Mouse (Mus musculus) forebrain, embryonic 16.5 days (tissue): Measurements from ENCODE around the gene Gm45711. TPM values are rescaled to one million over a fixed set of nuclear protein-coding genes. Genes with fewer than 3 reads are reported as not detected.
"Not testable (repeated sequence)": the region's sequence is repeated elsewhere in the genome, so short reads cannot be mapped to it uniquely, and the experiment has no call there.

Experiments
- ATAC-seq: fragments of 200-750 bp; cut with Nextera tagmentation; 2 replicates; pipeline ENCODE4 v1.8.0; 2017; ENCODE audit warnings: mild to moderate bottlenecking, moderate library complexity
- H3K27ac ChIP-seq: fragments of 300-500 bp; sonication (generic); 2 replicates; pipeline ENCODE4 v1.5.1; 2014; ENCODE audit warnings: low read length, control low read depth
- H3K27me3 ChIP-seq: fragments of 300-500 bp; sonication (generic); replicated peaks from 2 replicates; pipeline ENCODE4 v1.6.1; 2014; ENCODE audit warnings: low read length; ENCODE audit not compliant: control insufficient read depth, insufficient read depth
- H3K36me3 ChIP-seq: fragments of 300-500 bp; sonication (generic); 2 replicates; pipeline ENCODE4 v1.6.1; 2014; ENCODE audit not compliant: control insufficient read depth, insufficient read depth
- H3K4me1 ChIP-seq: fragments of 300-500 bp; sonication (generic); replicated peaks from 2 replicates; pipeline ENCODE4 v1.6.1; 2014; ENCODE audit warnings: low read length; ENCODE audit not compliant: control insufficient read depth, insufficient read depth
- H3K4me2 ChIP-seq: fragments of 300-500 bp; sonication (generic); 2 replicates; pipeline ENCODE4 v1.6.1; 2014; ENCODE audit warnings: mild to moderate bottlenecking, low read length, control low read depth
- H3K4me3 ChIP-seq: fragments of 300-500 bp; sonication (generic); replicated peaks from 2 replicates; pipeline ENCODE4 v1.5.1; 2014; ENCODE audit warnings: mild to moderate bottlenecking, low read length, control low read depth
- H3K9ac ChIP-seq: fragments of 300-500 bp; sonication (generic); replicated peaks from 2 replicates; pipeline ENCODE4 v1.6.1; 2014; ENCODE audit warnings: low read depth, low read length, control low read depth
- H3K9me3 ChIP-seq: fragments of 300-500 bp; sonication (generic); 2 replicates; pipeline ENCODE4 v1.6.1; 2016; ENCODE audit warnings: low read length; ENCODE audit not compliant: control insufficient read depth
- WGBS: fragments of 180-500 bp; shearing (Covaris S2); extraction: QIAGEN DNeasy Blood & Tissue Kit; methylation state at CpG from one replicate; pipeline ENCODE4 v1.1.7; 2014; 5-methylcytosine and 5-hydroxymethylcytosine counted together
- polyA plus RNA-seq: library from polyadenylated mRNA; unstranded; fragments of >200 nt; fragmentation: Nextera tagmentation; extraction: Ambion mirVana; gene quantifications from 2 replicates; pipeline ENCODE4 v1.2.1, GENCODE M21; 2015

The Gm45711 gene
- polyA plus RNA-seq: not detected in 2 replicates

- ATAC-seq, H3K4me3 ChIP-seq, H3K4me2 ChIP-seq, H3K4me1 ChIP-seq, H3K27me3 ChIP-seq, H3K36me3 ChIP-seq, H3K9ac ChIP-seq, H3K27ac ChIP-seq, H3K9me3 ChIP-seq: not testable (repeated sequence)
- 86% methylated on average over 34 of the region's 36 CpGs for WGBS
Observed at GRCm38 (mm10) chr8:104309441-104310155, at the start of gene Gm45711, which contains the start of gene Cmtm1. Gene Gm45711, minus strand, starts transcription at chr8:104310081. Gene Cmtm1, minus strand, starts transcription at chr8:104310145.

GRCm38 (mm10) chr8:104358637-104359036 is 48.8 kb upstream of the Gm45711 start:
- 72% methylated on average over 3 of the region's 3 CpGs for WGBS
- peaks cover 7% of the 10 kb centered on the region; the same call in 1 of the 2 replicates for H3K4me1 ChIP-seq
- H3K9me3 ChIP-seq: no peaks in the 10 kb centered on the region
- no peaks in the 10 kb centered on the region for H3K27me3 ChIP-seq
- no peaks in the 10 kb centered on the region for H3K36me3 ChIP-seq
- no peak overlapping the region for H3K9ac ChIP-seq
- ATAC-seq: no peak
- H3K4me2 ChIP-seq: no peak overlapping the region
- no peak overlapping the region for H3K4me3 ChIP-seq
- no peak overlapping the region for H3K27ac ChIP-seq

GRCm38 (mm10) chr8:104354504-104354903 is 44.6 kb upstream of the Gm45711 start:
- no peaks in the 10 kb centered on the region for H3K9me3 ChIP-seq
- no peaks in the 10 kb centered on the region for H3K27me3 ChIP-seq
- H3K36me3 ChIP-seq: no peaks in the 10 kb centered on the region
- H3K27ac ChIP-seq: no peak overlapping the region
- peaks cover 3% of the 10 kb centered on the region; the same call in 1 of the 2 replicates for H3K4me1 ChIP-seq
- no peak overlapping the region for H3K4me2 ChIP-seq
- 91% methylated on average over 10 of the region's 10 CpGs for WGBS
- no peak overlapping the region for H3K4me3 ChIP-seq
- no peak overlapping the region for H3K9ac ChIP-seq
- ATAC-seq: no peak

GRCm38 (mm10) chr8:104353186-104353585 is 43.3 kb upstream of the Gm45711 start:
- Histone ChIP-seq H3K36me3 (no peaks in the 10 kb centered on the region), H3K4me3 (no peak overlapping the region), H3K27ac (no peak overlapping the region), H3K9me3 (no peaks in the 10 kb centered on the region), H3K9ac (no peak overlapping the region), H3K27me3 (no peaks in the 10 kb centered on the region), H3K4me2 (no peak overlapping the region), H3K4me1 (no peaks in the 10 kb centered on the region)
- WGBS: 56% methylated on average over 5 of the region's 5 CpGs
- ATAC-seq: peak; percentile 62; the same call in 1 of the 2 replicates

DNA sequence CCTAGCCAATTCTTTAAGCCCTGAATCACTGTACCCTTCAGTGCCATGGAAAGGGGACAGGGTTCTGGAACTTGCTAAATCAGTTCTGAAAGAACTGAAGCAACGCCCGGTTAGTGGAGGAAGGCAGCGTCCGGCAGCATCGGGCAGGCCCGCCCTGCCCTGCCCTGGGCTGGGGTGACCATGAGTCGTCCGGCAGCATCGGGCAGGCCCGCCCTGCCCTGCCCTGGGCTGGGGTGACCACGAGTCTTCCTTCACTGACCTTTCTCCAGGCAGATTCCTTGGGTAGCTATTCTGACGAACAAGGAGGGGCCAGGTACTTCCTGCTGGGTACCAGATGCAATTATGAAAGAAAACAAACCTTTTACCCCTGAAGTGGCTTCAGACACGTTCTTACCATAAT is 40.2 kb upstream of the Gm45711 start:
- 82% methylated on average over 13 of the region's 13 CpGs for WGBS
- no peak overlapping the region for H3K27ac ChIP-seq
- peaks cover 2% of the 10 kb centered on the region; the same call in 1 of the 2 replicates for H3K36me3 ChIP-seq
- no peak overlapping the region for H3K4me2 ChIP-seq
- no peak overlapping the region for H3K4me3 ChIP-seq
- no peak for ATAC-seq
- no peaks in the 10 kb centered on the region for H3K4me1 ChIP-seq
- no peak overlapping the region for H3K9ac ChIP-seq
- H3K9me3 ChIP-seq: no peaks in the 10 kb centered on the region
- H3K27me3 ChIP-seq: no peaks in the 10 kb centered on the region

- Histone ChIP-seq H3K4me3 (no peak overlapping the region), H3K27ac (no peak overlapping the region), H3K9ac (no peak overlapping the region), H3K27me3 (no peaks in the 10 kb centered on the region), H3K36me3 (peaks cover 2% of the 10 kb centered on the region; the same call in 1 of the 2 replicates), H3K4me1 (no peaks in the 10 kb centered on the region), H3K9me3 (no peaks in the 10 kb centered on the region), H3K4me2 (no peak overlapping the region)
- no peak for ATAC-seq
- 84% methylated on average over 5 of the region's 5 CpGs for WGBS
Observed at GRCm38 (mm10) chr8:104348971-104349370, 39.1 kb upstream of the Gm45711 start.

DNA sequence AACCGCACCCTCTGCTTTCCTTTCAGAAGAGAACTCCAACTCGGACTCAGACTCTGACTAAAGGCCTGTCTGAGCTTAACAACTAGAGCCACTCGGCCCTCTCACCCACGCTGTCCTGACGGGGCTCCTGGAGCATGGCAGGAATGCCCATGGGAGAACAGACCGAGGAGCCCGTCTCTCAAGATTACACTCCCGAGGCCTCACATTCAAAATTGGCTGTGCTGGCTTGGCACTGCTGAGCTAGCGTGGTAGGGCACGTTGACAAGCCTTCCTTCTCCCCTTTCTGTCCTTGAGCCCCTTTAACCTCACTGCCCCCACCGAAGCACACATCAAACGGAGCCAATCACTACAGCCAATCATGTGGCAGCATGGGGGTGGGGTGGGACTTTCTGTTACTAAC is 36.8 kb upstream of the Gm45711 start:
- WGBS: 61% methylated on average over 12 of the region's 12 CpGs
- Histone ChIP-seq H3K4me1 (no peaks in the 10 kb centered on the region; the same call in 1 of the 2 replicates), H3K27ac (no peak overlapping the region), H3K9ac (no peak overlapping the region), H3K36me3 (peaks cover 2% of the 10 kb centered on the region; the same call in 1 of the 2 replicates), H3K27me3 (no peaks in the 10 kb centered on the region), H3K4me2 (no peak overlapping the region), H3K4me3 (no peak overlapping the region), H3K9me3 (no peaks in the 10 kb centered on the region)
- no peak for ATAC-seq

DNA sequence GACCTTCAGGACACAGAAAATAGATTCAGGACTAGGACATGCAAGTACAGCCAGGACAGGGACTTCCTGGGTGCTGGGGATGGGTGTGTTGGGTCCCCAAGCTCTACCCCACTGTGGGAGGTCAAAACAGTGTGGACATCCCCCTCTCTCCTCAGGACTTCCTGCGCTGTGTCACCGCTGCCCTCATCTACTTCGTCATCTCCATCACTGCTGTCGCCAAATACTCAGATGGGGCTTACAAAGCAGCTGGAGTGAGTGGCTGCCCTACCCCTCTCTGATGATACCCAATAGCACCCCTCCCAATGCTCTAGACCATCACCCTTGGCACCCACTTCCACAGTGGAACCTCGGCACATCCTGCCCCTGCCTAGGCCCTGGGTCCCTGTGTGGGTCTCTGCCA is 34.7 kb upstream of the Gm45711 start:
- Histone ChIP-seq H3K9me3 (no peaks in the 10 kb centered on the region), H3K4me1 (peaks cover 14% of the 10 kb centered on the region), H3K4me3 (no peak overlapping the region), H3K9ac (no peak overlapping the region), H3K36me3 (peaks cover 2% of the 10 kb centered on the region; the same call in 1 of the 2 replicates), H3K27ac (no peak overlapping the region), H3K4me2 (no peak overlapping the region), H3K27me3 (no peaks in the 10 kb centered on the region)
- ATAC-seq: no peak
- WGBS: 90% methylated on average over 5 of the region's 5 CpGs

- Histone ChIP-seq H3K36me3 (peaks cover 2% of the 10 kb centered on the region; the same call in 1 of the 2 replicates), H3K9ac (0 out of 2 replicates have a peak overlapping the region, but pooled peaks have one; percentile 13), H3K27me3 (no peaks in the 10 kb centered on the region), H3K27ac (no peak overlapping the region), H3K9me3 (no peaks in the 10 kb centered on the region), H3K4me1 (peaks cover 14% of the 10 kb centered on the region), H3K4me2 (no peak overlapping the region), H3K4me3 (no peak overlapping the region)
- 8% methylated on average over 7 of the region's 7 CpGs for WGBS
- peak; percentile 49 for ATAC-seq
Observed at GRCm38 (mm10) chr8:104343957-104344356, 34.1 kb upstream of the Gm45711 start.
